In the genomic region with DNA sequence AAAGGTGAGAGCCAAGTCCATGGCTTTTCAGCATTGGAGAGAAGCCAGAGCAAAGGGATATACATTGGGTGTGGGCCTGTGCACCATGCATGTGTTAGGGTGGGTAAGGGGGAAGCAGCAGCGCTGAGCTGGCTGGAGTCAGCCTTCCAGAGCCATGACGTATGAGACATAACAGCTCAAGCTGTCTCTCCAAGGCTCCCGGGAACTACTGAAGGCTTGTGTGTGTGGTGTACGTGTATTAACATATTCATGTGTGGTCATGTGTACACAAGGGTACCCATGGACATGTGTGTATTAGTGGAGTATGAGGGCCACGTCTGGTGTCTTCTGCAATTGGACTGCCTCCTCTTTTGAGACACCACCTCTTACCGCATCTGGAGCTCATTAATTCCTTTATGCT, we compare ENCODE assay signal across 26 mouse cellular contexts.
DNase-seq lines count a peak whose midpoint lies in the region; ATAC-seq lines count a peak whose summit lies in the region.
"Had no signal": no experiment of that assay in that cellular context is flagged by ENCODE, and none has a peak within 500 bp of the region (broad histone marks: within the 10 kb centered on the region; RNA-seq: fewer than 3 reads in every experiment).

No protein-coding gene starts in this region.

- ATAC-seq in embryonic facial prominence, embryonic 14.5 days (ENCODE audit: low read depth) = no peak
- no peak for ATAC-seq in midbrain, embryonic 11.5 days (ENCODE audit: low FRiP score)
- no peak for ATAC-seq in limb, embryonic 12.5 days (ENCODE audit: insufficient number of reproducible peaks, insufficient read depth, low FRiP score, low TSS enrichment, low read depth)
- no peak for ATAC-seq in limb, embryonic 15.5 days (ENCODE audit: insufficient number of reproducible peaks, low FRiP score, low TSS enrichment, low read depth)
- no peak for ATAC-seq in intestine, embryonic 16.5 days
- ATAC-seq: activated CD4-positive, CD25-positive, alpha-beta regulatory T cell, adult 4 months; forebrain, embryonic 13.5 days; forebrain, embryonic 16.5 days; hindbrain, embryonic 16.5 days had no signal

- no peaks in the 10 kb centered on the region for H3K27me3 ChIP-seq in embryonic facial prominence, embryonic 14.5 days (replicated peaks; ENCODE audit: control insufficient read depth, insufficient read depth, low read length)
- H3K27me3 ChIP-seq in embryonic facial prominence, embryonic 10.5 days (replicated peaks; ENCODE audit: low read depth, poor library complexity, severe bottlenecking) = no peaks in the 10 kb centered on the region
- peaks cover 12% of the 10 kb centered on the region; the same call in 1 of the 2 replicates for H3K27me3 ChIP-seq in midbrain, embryonic 10.5 days (ENCODE audit: low read depth, poor library complexity, severe bottlenecking)
- H3K27me3 ChIP-seq in midbrain, embryonic 11.5 days (ENCODE audit: control insufficient read depth, insufficient read depth, low read length) = no peaks in the 10 kb centered on the region
- no peaks in the 10 kb centered on the region for H3K27me3 ChIP-seq in limb, embryonic 12.5 days
- H3K27me3 ChIP-seq in limb, embryonic 15.5 days = no peaks in the 10 kb centered on the region
- no peaks in the 10 kb centered on the region for H3K27me3 ChIP-seq in intestine, embryonic 16.5 days (replicated peaks; ENCODE audit: control insufficient read depth, insufficient read depth, low read length)
- H3K27me3 ChIP-seq: embryonic facial prominence, embryonic 13.5 days; forebrain, embryonic 13.5 days; heart, embryonic 12.5 days; heart, embryonic 15.5 days had no signal

- H3K36me3 ChIP-seq in embryonic facial prominence, embryonic 14.5 days (ENCODE audit: control insufficient read depth, insufficient read depth, low read length) = no peaks in the 10 kb centered on the region
- H3K36me3 ChIP-seq in embryonic facial prominence, embryonic 10.5 days (replicated peaks) = no peaks in the 10 kb centered on the region
- no peaks in the 10 kb centered on the region for H3K36me3 ChIP-seq in midbrain, embryonic 10.5 days
- H3K36me3 ChIP-seq in midbrain, embryonic 11.5 days (ENCODE audit: control insufficient read depth, insufficient read depth, low read length) = no peaks in the 10 kb centered on the region
- no peaks in the 10 kb centered on the region for H3K36me3 ChIP-seq in limb, embryonic 12.5 days
- no peaks in the 10 kb centered on the region for H3K36me3 ChIP-seq in limb, embryonic 15.5 days
- no peaks in the 10 kb centered on the region for H3K36me3 ChIP-seq in intestine, embryonic 16.5 days (ENCODE audit: control insufficient read depth, insufficient read depth, low read length)
- H3K36me3 ChIP-seq: embryonic facial prominence, embryonic 13.5 days; heart, embryonic 12.5 days; heart, embryonic 15.5 days; hindbrain, embryonic 10.5 days; hindbrain, embryonic 13.5 days had no signal

- no peak overlapping the region for H3K27ac ChIP-seq in embryonic facial prominence, embryonic 14.5 days (replicated peaks; ENCODE audit: low read depth, low read length)
- H3K27ac ChIP-seq in embryonic facial prominence, embryonic 10.5 days (replicated peaks) = no peak overlapping the region
- 0 out of 2 replicates have a peak overlapping the region, but pooled peaks have one; percentile 17 for H3K27ac ChIP-seq in midbrain, embryonic 10.5 days (replicated peaks)
- no peak overlapping the region for H3K27ac ChIP-seq in midbrain, embryonic 11.5 days (ENCODE audit: low read depth, low read length)
- peak overlapping the region; percentile 56; the same call in 1 of the 2 replicates for H3K27ac ChIP-seq in limb, embryonic 12.5 days
- peak overlapping the region; percentile 63 for H3K27ac ChIP-seq in limb, embryonic 15.5 days
- no peak overlapping the region for H3K27ac ChIP-seq in intestine, embryonic 16.5 days (ENCODE audit: low read length)
- H3K27ac ChIP-seq: embryonic facial prominence, embryonic 13.5 days; forebrain, embryonic 13.5 days; heart, embryonic 15.5 days; hindbrain, embryonic 13.5 days had no signal

- H3K9ac ChIP-seq in embryonic facial prominence, embryonic 14.5 days (ENCODE audit: low read depth, low read length) = no peak overlapping the region
- no peak overlapping the region for H3K9ac ChIP-seq in midbrain, embryonic 11.5 days (ENCODE audit: low read length)
- no peak overlapping the region for H3K9ac ChIP-seq in limb, embryonic 12.5 days (replicated peaks)
- no peak overlapping the region for H3K9ac ChIP-seq in limb, embryonic 15.5 days
- H3K9ac ChIP-seq in intestine, embryonic 16.5 days (ENCODE audit: low read depth, low read length) = no peak overlapping the region
- H3K9ac ChIP-seq: embryonic facial prominence, embryonic 13.5 days; forebrain, embryonic 13.5 days; heart, embryonic 12.5 days; heart, embryonic 15.5 days; hindbrain, embryonic 13.5 days had no signal

- H3K4me1 ChIP-seq in embryonic facial prominence, embryonic 14.5 days (ENCODE audit: control insufficient read depth, insufficient read depth, low read length) = peaks cover 43% of the 10 kb centered on the region
- peaks cover 53% of the 10 kb centered on the region for H3K4me1 ChIP-seq in embryonic facial prominence, embryonic 10.5 days
- H3K4me1 ChIP-seq in midbrain, embryonic 10.5 days = peaks cover 26% of the 10 kb centered on the region
- H3K4me1 ChIP-seq in midbrain, embryonic 11.5 days (ENCODE audit: control insufficient read depth, insufficient read depth, low read length) = 0 out of 2 replicates have a peak, but pooled peaks cover 2% of the 10 kb centered on the region
- peaks cover 60% of the 10 kb centered on the region for H3K4me1 ChIP-seq in limb, embryonic 12.5 days (replicated peaks)
- peaks cover 68% of the 10 kb centered on the region for H3K4me1 ChIP-seq in limb, embryonic 15.5 days
- H3K4me1 ChIP-seq in intestine, embryonic 16.5 days (ENCODE audit: control insufficient read depth, insufficient read depth, low read length) = peaks cover 12% of the 10 kb centered on the region

- H3K4me2 ChIP-seq in embryonic facial prominence, embryonic 14.5 days (ENCODE audit: low read depth, low read length) = no peak overlapping the region
- no peak overlapping the region for H3K4me2 ChIP-seq in midbrain, embryonic 11.5 days
- H3K4me2 ChIP-seq in limb, embryonic 12.5 days = no peak overlapping the region
- no peak overlapping the region for H3K4me2 ChIP-seq in limb, embryonic 15.5 days
- H3K4me2 ChIP-seq in intestine, embryonic 16.5 days (ENCODE audit: low read depth, low read length) = no peak overlapping the region
- H3K4me2 ChIP-seq: embryonic facial prominence, embryonic 13.5 days; forebrain, embryonic 13.5 days; heart, embryonic 12.5 days; heart, embryonic 15.5 days; hindbrain, embryonic 13.5 days had no signal

- no peak overlapping the region for H3K4me3 ChIP-seq in embryonic facial prominence, embryonic 14.5 days (ENCODE audit: low read depth, low read length)
- no peak overlapping the region for H3K4me3 ChIP-seq in embryonic facial prominence, embryonic 10.5 days
- no peak overlapping the region for H3K4me3 ChIP-seq in midbrain, embryonic 10.5 days
- no peak overlapping the region for H3K4me3 ChIP-seq in midbrain, embryonic 11.5 days (ENCODE audit: low read depth, low read length)
- no peak overlapping the region for H3K4me3 ChIP-seq in limb, embryonic 12.5 days (replicated peaks)
- no peak overlapping the region for H3K4me3 ChIP-seq in limb, embryonic 15.5 days
- H3K4me3 ChIP-seq in intestine, embryonic 16.5 days (ENCODE audit: low read length) = no peak overlapping the region
- H3K4me3 ChIP-seq: embryonic facial prominence, embryonic 13.5 days; forebrain, embryonic 13.5 days; heart, embryonic 12.5 days; heart, embryonic 15.5 days; hindbrain, embryonic 10.5 days; hindbrain, embryonic 13.5 days had no signal

- peak; percentile 54 for DNase-seq in embryonic facial prominence, embryonic 14.5 days (ENCODE audit: low spot score)
- no peak for DNase-seq in embryonic facial prominence, embryonic 10.5 days (ENCODE audit: low spot score)
- DNase-seq in midbrain, embryonic 10.5 days (ENCODE audit: low spot score) = no peak
- DNase-seq in midbrain, embryonic 11.5 days (ENCODE audit: low spot score, missing footprints) = no peak
- DNase-seq in embryo, embryonic 10 days (ENCODE audit: low spot score) = no peak
- DNase-seq: adrenal gland, adult 8-10 months; adrenal gland, postnatal 25 days; cerebellum, adult 11-12 months; cerebellum, adult 8-10 months; cerebellum, postnatal 14 days; gastrocnemius, postnatal 10 days; gastrocnemius, postnatal 36 days; heart, postnatal 10 days; heart, postnatal 36 days had no signal

- no peaks in the 10 kb centered on the region for H3K9me3 ChIP-seq in embryonic facial prominence, embryonic 14.5 days (ENCODE audit: control insufficient read depth, low read length)
- H3K9me3 ChIP-seq in embryonic facial prominence, embryonic 10.5 days = no peaks in the 10 kb centered on the region
- no peaks in the 10 kb centered on the region for H3K9me3 ChIP-seq in midbrain, embryonic 10.5 days (replicated peaks)
- no peaks in the 10 kb centered on the region for H3K9me3 ChIP-seq in midbrain, embryonic 11.5 days (ENCODE audit: control insufficient read depth, low read length)
- H3K9me3 ChIP-seq in limb, embryonic 12.5 days = no peaks in the 10 kb centered on the region
- no peaks in the 10 kb centered on the region for H3K9me3 ChIP-seq in limb, embryonic 15.5 days
- no peaks in the 10 kb centered on the region for H3K9me3 ChIP-seq in intestine, embryonic 16.5 days (ENCODE audit: control insufficient read depth, low read length)
- H3K9me3 ChIP-seq: embryonic facial prominence, embryonic 13.5 days; forebrain, embryonic 13.5 days; heart, embryonic 12.5 days; heart, embryonic 15.5 days; hindbrain, embryonic 10.5 days; hindbrain, embryonic 13.5 days had no signal

- 51% methylated on average over 6 of the region's 6 CpGs for whole genome bisulfite sequencing in embryonic facial prominence, embryonic 14.5 days
- 89% methylated on average over 6 of the region's 6 CpGs for WGBS in embryonic facial prominence, embryonic 10.5 days
- 91% methylated on average over 6 of the region's 6 CpGs for WGBS in midbrain, embryonic 10.5 days
- 89% methylated on average over 6 of the region's 6 CpGs for WGBS in midbrain, embryonic 11.5 days
- WGBS in limb, embryonic 12.5 days = 83% methylated on average over 6 of the region's 6 CpGs
- 45% methylated on average over 6 of the region's 6 CpGs for WGBS in limb, embryonic 15.5 days
- 77% methylated on average over 6 of the region's 6 CpGs for WGBS in intestine, embryonic 16.5 days

Comparison
In these comparisons a context has a peak if more than half of its experiments do, and no peak if none do; other contexts are left out.
1. H3K27ac ChIP-seq: peak in midbrain, embryonic 10.5 days (single experiment), limb, embryonic 12.5 days (single experiment) and limb, embryonic 15.5 days (single experiment); none in embryonic facial prominence, embryonic 14.5 days (single experiment), embryonic facial prominence, embryonic 10.5 days (single experiment), midbrain, embryonic 11.5 days (single experiment) and intestine, embryonic 16.5 days (single experiment).